Mouse (Mus musculus): ENCODE results near the gene Hbq1b. TPM values are rescaled to one million over a fixed set of nuclear protein-coding genes. Genes with fewer than 3 reads are reported as not detected.
A peak's percentile ranks its signal among the peaks of the same experiment; 100 is the strongest.

Gene Hbq1b
- polyA plus RNA-seq, 1 experiment from 2014 or later: 4.0 TPM

DNA sequence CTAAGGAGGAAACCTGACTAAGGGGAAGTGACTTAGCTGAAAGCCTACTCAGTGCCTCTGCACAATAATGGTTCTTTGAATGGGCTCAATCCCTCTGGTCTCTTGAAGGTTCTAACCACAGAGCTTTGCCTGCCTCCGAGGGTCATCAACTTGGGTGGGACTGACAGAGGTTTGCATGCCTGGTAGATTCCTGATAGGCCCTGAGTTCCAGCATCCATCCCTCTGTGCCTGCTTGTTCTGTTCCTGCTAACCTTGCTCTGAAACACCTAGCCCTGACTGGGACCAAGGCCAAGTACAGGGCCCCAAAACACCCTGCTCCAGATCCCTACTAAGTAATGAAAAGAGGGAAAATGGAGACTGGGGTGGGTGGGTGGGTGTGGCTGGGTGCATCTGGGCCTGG is 16.7 kb downstream of the Hbq1b start:
- H3K27ac ChIP-seq (ENCODE audit: low read length): no peak overlapping the region
- no peak for TF ChIP-seq CTCF (IDR thresholded peaks at IDR 0.05)
- TF ChIP-seq EP300 (IDR thresholded peaks at IDR 0.05): no peak
- no peak overlapping the region for H3K4me3 ChIP-seq (ENCODE audit: low read depth, low read length)
- no peak overlapping the region for H3K4me2 ChIP-seq (replicated peaks; ENCODE audit: low read depth, low read length)
- ATAC-seq (no peak), DNase-seq (ENCODE audit: low spot score) (no peak)
- H3K9me3 ChIP-seq (ENCODE audit: low read length): no peaks in the 10 kb centered on the region
- no peaks in the 10 kb centered on the region for H3K4me1 ChIP-seq (ENCODE audit: insufficient read depth, low read depth, low read length)
- no peaks in the 10 kb centered on the region for H3K27me3 ChIP-seq (replicated peaks; ENCODE audit: insufficient read depth, low read length)
- H3K36me3 ChIP-seq (ENCODE audit: insufficient read depth, low read length): no peaks in the 10 kb centered on the region
- WGBS: 80% methylated on average over 1 of the region's 1 CpGs
- no peak overlapping the region for H3K9ac ChIP-seq (replicated peaks; ENCODE audit: low read depth)

DNA sequence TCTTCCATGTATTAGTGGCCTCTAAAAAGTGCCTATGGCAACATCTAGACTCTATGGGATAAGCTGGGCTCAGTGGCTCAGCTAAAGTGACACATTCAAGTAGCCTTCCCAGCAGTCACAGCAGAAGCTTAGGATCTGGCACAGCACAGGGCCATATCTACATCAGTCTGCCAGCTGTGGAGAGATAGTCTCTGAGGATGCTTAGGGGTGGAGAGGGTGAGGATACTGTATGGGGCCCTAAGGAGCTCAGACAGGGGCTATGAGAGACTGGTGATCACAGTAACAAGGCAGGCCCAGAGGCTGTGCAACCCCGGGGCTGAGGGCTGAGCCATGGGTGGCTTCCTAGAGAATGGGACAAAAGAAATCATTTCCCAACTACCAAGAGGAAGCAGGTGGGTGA is 20.2 kb downstream of the Hbq1b start:
- 68% methylated on average over 1 of the region's 1 CpGs for WGBS
- no peak overlapping the region for H3K4me3 ChIP-seq (ENCODE audit: low read depth, low read length)
- H3K4me2 ChIP-seq (replicated peaks; ENCODE audit: low read depth, low read length): no peak overlapping the region
- no peak overlapping the region for H3K9ac ChIP-seq (replicated peaks; ENCODE audit: low read depth)
- TF ChIP-seq EP300 (IDR thresholded peaks at IDR 0.05): no peak
- ATAC-seq: no peak
- H3K27ac ChIP-seq (ENCODE audit: low read length): no peak overlapping the region
- H3K27me3 ChIP-seq (replicated peaks; ENCODE audit: insufficient read depth, low read length): no peaks in the 10 kb centered on the region
- no peaks in the 10 kb centered on the region for H3K9me3 ChIP-seq (ENCODE audit: low read length)
- H3K36me3 ChIP-seq (ENCODE audit: insufficient read depth, low read length): no peaks in the 10 kb centered on the region
- no peak for DNase-seq (ENCODE audit: low spot score)
- H3K4me1 ChIP-seq (ENCODE audit: insufficient read depth, low read depth, low read length): no peaks in the 10 kb centered on the region

DNA sequence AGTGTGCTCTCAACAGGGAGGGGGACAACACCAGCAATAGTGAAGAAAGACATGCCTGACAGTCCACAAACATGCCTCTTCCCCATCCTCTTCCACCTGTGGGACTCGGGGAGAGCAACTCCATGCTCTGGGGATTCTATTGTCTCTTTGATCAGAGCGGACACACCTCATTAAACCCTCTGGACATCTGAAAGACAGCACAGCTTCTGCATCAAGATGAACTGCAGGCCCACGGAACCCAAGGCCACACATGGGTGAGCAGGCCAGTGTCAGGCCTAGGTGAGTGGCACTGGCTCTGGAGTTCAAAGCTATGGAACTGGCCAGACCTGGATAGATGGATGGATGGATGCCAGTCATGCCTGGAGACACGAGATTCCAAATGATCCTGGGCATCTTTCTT is 22.7 kb downstream of the Hbq1b start:
- Histone ChIP-seq H3K36me3 (ENCODE audit: insufficient read depth, low read length) (no peaks in the 10 kb centered on the region), H3K4me2 (replicated peaks; ENCODE audit: low read depth, low read length) (no peak overlapping the region), H3K4me3 (ENCODE audit: low read depth, low read length) (no peak overlapping the region), H3K9ac (replicated peaks; ENCODE audit: low read depth) (no peak overlapping the region), H3K27me3 (replicated peaks; ENCODE audit: insufficient read depth, low read length) (no peaks in the 10 kb centered on the region), H3K9me3 (ENCODE audit: low read length) (no peaks in the 10 kb centered on the region), H3K27ac (ENCODE audit: low read length) (no peak overlapping the region), H3K4me1 (ENCODE audit: insufficient read depth, low read depth, low read length) (no peaks in the 10 kb centered on the region)
- no peak for ATAC-seq
- TF ChIP-seq CTCF (IDR thresholded peaks at IDR 0.05) (no peak), EP300 (IDR thresholded peaks at IDR 0.05) (no peak)
- DNase-seq (ENCODE audit: low spot score): no peak
- 62% methylated on average over 4 of the region's 4 CpGs for WGBS

DNA sequence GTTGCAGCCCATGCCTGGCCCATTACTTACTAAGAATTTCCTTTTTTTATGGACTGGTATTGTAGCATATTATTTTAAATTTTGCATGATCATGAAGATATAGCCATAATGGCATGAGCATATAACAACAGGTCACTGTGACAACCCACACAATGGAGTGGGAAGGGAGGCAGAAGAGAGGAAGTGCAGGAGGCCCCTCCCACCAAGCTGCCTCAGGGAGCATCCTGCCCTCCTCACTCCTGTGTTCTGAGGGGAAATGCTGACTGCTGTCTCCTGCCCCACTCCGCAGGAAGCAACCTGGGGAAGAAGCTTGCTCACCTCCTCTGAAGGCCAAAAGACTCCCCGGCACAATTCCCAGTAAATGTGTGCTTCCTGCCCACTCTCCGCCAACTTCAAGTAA is 23.2 kb downstream of the Hbq1b start:
- Histone ChIP-seq H3K27me3 (replicated peaks; ENCODE audit: insufficient read depth, low read length) (no peaks in the 10 kb centered on the region), H3K9me3 (ENCODE audit: low read length) (no peaks in the 10 kb centered on the region), H3K4me1 (ENCODE audit: insufficient read depth, low read depth, low read length) (no peaks in the 10 kb centered on the region), H3K27ac (ENCODE audit: low read length) (no peak overlapping the region), H3K4me2 (replicated peaks; ENCODE audit: low read depth, low read length) (no peak overlapping the region), H3K9ac (replicated peaks; ENCODE audit: low read depth) (no peak overlapping the region), H3K36me3 (ENCODE audit: insufficient read depth, low read length) (no peaks in the 10 kb centered on the region), H3K4me3 (ENCODE audit: low read depth, low read length) (no peak overlapping the region)
- no peak for DNase-seq (ENCODE audit: low spot score)
- WGBS: 56% methylated on average over 3 of the region's 3 CpGs
- ATAC-seq: no peak
- no peak for TF ChIP-seq CTCF (IDR thresholded peaks at IDR 0.05)
- TF ChIP-seq EP300 (IDR thresholded peaks at IDR 0.05): no peak

DNA sequence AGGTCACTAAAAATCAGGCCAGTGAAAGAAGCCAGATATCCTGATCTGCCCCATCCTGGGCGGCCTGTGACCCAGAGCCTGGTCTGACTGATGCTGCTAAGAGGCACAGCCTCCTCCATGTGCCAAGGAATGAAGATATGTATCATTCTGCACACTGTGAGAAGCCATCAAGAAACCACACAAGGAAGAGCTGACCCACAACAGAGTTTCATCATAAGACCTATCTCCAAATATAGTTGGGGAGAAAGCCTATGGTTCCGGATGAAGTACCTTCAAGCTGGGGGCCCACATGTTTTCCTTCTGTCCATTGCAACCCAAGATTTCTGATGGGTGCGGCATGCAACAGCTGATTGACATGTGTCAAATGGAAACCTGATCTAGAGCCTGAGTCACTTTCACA is 29.2 kb downstream of the Hbq1b start:
- Histone ChIP-seq H3K4me2 (replicated peaks; ENCODE audit: low read depth, low read length) (no peak overlapping the region), H3K27ac (ENCODE audit: low read length) (no peak overlapping the region), H3K4me1 (ENCODE audit: insufficient read depth, low read depth, low read length) (no peaks in the 10 kb centered on the region), H3K9me3 (ENCODE audit: low read length) (no peaks in the 10 kb centered on the region), H3K27me3 (replicated peaks; ENCODE audit: insufficient read depth, low read length) (no peaks in the 10 kb centered on the region), H3K9ac (replicated peaks; ENCODE audit: low read depth) (no peak overlapping the region), H3K4me3 (ENCODE audit: low read depth, low read length) (no peak overlapping the region), H3K36me3 (ENCODE audit: insufficient read depth, low read length) (no peaks in the 10 kb centered on the region)
- 73% methylated on average over 3 of the region's 3 CpGs for WGBS
- DNase-seq (ENCODE audit: low spot score) (no peak), ATAC-seq (no peak)
- no peak for TF ChIP-seq EP300 (IDR thresholded peaks at IDR 0.05)
- no peak for TF ChIP-seq CTCF (IDR thresholded peaks at IDR 0.05)

DNA sequence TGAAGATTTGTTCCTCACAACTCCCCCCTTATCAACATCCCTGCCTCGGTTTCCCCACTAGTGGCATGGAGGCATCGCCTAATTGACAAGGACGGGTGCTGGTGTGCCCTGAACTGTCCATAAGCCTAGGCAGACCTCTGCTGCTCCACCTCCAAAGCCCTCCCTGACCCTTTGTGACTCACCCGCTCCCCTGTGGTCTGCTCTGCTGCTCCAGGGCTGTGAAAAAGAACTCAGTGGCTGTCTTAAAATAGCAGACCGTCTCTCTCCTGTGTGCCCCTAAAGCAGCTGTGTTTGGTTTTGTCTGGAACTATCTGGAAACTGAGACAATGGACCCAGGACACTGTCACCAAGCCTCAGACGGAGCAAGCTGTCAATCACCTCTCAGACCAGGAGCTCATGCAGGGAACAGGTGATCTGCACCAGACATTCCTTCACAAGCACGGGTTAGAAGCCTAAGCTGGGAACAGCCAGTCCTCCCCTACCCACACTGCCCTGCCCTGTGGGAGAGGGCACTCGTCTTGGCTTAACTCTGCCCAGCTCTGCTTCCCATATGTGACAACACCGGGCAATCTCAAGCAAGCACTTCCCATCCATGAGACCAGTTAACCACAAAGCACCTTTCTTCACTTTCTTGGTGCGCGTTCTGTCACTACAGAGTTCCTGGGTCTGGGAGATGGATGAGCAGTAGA is 33.9 kb downstream of the Hbq1b start:
- WGBS: 58% methylated on average over 11 of the region's 11 CpGs
- ATAC-seq: no peak
- no peaks in the 10 kb centered on the region for H3K4me1 ChIP-seq (ENCODE audit: insufficient read depth, low read depth, low read length)

DNA sequence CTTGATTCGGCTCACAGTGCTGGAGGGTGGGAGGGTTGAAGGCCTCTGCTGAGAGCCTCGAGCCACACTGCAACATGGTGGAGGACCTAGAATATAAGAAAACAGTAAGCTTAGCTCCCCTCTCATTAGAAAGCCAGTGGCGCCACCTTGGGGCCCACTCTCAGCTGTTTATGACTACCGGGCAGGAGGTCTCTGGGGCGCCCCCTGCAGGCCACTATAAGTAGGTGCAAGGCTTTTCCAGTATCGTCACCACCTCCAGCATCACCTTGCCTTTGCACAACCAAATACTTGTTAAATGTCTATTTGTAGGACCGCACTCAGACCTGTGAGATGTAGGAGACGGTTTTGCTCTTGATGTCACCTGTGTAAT is 34.4 kb downstream of the Hbq1b start:
- no peak overlapping the region for H3K4me3 ChIP-seq (ENCODE audit: low read depth, low read length)
- no peak overlapping the region for H3K9ac ChIP-seq (replicated peaks; ENCODE audit: low read depth)
- H3K27me3 ChIP-seq (replicated peaks; ENCODE audit: insufficient read depth, low read length): no peaks in the 10 kb centered on the region
- DNase-seq (ENCODE audit: low spot score) (peak; percentile 71), ATAC-seq (peak; percentile 57)
- no peaks in the 10 kb centered on the region for H3K9me3 ChIP-seq (ENCODE audit: low read length)
- 33% methylated on average over 8 of the region's 8 CpGs for WGBS
- H3K36me3 ChIP-seq (ENCODE audit: insufficient read depth, low read length): no peaks in the 10 kb centered on the region
- TF ChIP-seq CTCF (IDR thresholded peaks at IDR 0.05) (peak; percentile 85), EP300 (IDR thresholded peaks at IDR 0.05) (no peak)
- no peaks in the 10 kb centered on the region for H3K4me1 ChIP-seq (ENCODE audit: insufficient read depth, low read depth, low read length)
- no peak overlapping the region for H3K4me2 ChIP-seq (replicated peaks; ENCODE audit: low read depth, low read length)
- no peak overlapping the region for H3K27ac ChIP-seq (ENCODE audit: low read length)

More for the DNA sequence above, 33.9 kb downstream of the Hbq1b start:
- H3K4me3 ChIP-seq (ENCODE audit: low read depth, low read length): no peak overlapping the region
- no peaks in the 10 kb centered on the region for H3K9me3 ChIP-seq (ENCODE audit: low read length)
- TF ChIP-seq EP300 (IDR thresholded peaks at IDR 0.05): no peak
- no peak for TF ChIP-seq CTCF (IDR thresholded peaks at IDR 0.05)
- no peaks in the 10 kb centered on the region for H3K36me3 ChIP-seq (ENCODE audit: insufficient read depth, low read length)
- no peaks in the 10 kb centered on the region for H3K27me3 ChIP-seq (replicated peaks; ENCODE audit: insufficient read depth, low read length)
- H3K27ac ChIP-seq (ENCODE audit: low read length): no peak overlapping the region
- H3K4me2 ChIP-seq (replicated peaks; ENCODE audit: low read depth, low read length): no peak overlapping the region
- no peak overlapping the region for H3K9ac ChIP-seq (replicated peaks; ENCODE audit: low read depth)
- no peak for DNase-seq (ENCODE audit: low spot score)
